Mouse (Mus musculus): ENCODE results near the gene Gas2.

Gas2 gene

DNA sequence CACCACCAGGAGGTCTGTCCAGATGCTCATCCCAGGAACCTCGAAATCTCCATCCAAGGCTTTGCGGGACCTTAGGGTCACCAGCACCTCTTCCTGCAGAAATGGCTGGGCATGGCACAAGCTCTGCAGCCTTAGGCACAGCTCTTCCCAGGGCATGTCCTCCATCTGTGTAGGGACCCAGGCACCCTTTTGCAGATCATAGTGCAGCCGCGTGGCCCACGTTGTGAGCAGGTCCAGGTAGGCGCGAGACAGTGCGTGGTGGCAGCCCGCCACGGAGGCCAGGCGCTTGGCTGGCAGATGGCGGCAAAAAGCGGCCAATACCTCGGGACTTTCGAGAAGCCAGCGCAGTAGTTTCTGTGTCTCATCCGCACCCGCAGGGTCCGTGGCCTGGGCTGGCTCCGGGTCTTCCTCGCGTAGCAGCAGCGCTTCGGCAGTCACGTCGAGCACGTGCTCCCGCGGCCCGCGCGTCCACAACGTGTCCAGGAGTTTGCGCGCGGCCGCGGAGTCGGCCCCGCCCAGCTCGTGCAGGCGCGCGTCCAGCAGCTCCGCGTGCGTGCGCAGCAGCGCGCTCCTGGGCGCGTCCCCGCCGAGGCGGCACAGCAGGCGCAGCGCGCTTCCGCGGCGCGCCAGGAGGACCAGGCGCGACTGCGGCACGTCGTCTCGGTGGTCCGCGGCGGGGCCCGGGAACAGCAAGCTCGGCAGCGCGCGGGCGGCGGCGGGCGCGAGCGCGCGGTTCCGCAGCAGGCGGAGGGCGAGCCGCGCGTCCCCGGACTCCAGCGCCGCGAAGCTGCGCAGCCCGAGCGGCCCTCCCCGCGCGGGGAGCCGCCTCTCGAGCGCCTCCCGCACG is at the start of gene Gas2:
Gas2 (plus strand) TSS at position 766 of the 847 bp plus-strand sequence.
- peak; percentile 88 to 91 for DNase-seq (ENCODE audit: low spot score in 2 of 2)

DNA sequence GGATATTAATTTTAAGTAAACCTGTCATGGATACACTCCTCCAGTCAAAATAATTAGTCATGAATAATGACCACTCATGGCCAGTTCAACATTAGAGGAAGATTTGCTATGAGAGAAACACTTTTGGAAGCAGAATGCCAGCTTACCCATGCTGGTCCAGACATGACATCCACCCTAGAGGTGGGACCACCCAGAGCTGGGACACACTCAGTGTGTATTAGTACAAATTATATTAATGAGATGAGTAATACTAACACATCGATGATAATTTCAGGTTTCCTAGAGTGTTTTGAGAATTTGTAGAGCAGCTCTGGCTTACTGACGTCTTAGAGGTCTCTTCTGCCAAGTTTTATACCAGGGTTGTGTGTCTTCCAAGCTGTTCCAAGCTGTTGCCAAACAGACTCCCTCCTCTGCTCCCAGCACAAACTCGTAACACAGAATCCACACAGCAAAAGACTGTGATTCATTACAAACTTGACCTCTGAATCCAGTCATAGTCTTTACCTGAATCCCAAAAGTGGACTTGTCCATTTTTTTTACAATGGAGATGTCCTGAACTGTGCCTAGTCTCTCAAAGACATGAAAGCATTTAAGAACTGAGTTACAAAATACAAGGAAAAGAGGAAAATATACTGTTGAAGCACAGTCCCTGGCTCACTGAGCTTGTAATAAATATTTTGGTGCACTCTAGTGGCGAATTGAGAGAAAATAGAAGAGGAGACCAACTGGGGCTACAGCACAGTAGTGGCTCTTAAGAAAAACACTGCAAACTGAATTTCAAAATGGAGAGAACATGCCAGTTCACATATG is 46.1 kb upstream of the Gas2 start:
- no peak for DNase-seq (ENCODE audit: low spot score in 2 of 2)

DNA sequence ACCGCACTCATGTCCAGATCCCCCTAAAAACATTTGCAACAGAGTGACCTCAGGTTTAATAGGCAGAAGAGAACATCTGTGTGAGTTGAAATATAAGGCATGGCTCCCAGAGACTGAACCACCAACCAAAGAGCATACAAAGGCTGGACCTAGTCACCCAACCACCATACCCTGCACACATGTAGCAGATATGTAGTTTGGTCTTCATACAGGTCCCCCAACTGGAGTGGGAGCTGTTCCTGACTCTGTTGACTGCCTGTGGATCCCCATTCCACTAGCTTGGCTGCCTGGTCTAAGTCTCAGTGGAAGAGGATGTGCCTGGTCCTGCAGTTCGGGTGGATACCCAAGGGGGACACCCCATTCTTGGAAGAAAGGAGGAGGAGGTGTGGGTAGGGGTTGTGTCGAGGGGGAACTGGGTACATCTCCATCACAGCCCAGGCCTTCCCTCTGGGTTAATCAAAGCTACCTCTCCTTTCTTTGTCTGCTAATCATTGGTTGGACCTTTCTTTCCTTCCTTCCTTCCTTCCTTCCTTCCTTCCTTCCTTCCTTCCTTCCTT is 45.5 kb upstream of the Gas2 start:
- DNase-seq (ENCODE audit: low spot score in 2 of 2): no peak

DNA sequence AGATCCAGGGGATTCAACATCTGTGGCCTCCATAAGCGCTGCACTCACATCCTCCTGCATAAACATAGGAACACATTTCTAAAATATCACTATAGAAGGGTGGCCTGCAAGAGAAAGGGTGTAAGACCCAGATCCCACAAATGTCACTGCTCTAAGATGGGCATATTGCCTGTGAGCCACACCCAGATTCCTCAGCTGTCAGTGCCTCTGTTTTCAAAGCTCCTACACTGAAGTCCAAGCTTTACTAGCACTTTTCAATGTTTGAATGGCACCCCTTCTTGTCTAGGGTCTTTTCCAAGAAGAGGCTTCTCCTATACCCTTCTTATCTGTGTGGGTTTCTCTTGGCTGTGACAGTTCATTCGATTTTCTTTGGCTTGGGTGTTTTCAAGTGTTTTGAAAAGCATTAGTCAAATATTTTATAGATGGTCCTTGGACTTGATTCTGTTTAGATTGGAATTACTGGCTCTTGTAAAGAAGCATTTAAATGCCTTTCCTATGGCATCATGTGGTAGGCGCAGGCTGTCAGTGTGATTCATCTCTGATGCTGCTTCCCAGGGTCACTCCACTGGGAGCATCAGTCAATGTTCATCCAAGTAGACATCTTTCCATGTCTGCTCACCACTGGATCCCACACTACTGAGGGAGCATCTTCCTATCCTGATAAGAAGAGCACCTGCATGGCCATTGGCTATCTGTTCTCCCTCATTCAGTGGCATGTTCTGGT is 43.4 kb upstream of the Gas2 start:
- no peak for DNase-seq (ENCODE audit: low spot score in 2 of 2)

DNA sequence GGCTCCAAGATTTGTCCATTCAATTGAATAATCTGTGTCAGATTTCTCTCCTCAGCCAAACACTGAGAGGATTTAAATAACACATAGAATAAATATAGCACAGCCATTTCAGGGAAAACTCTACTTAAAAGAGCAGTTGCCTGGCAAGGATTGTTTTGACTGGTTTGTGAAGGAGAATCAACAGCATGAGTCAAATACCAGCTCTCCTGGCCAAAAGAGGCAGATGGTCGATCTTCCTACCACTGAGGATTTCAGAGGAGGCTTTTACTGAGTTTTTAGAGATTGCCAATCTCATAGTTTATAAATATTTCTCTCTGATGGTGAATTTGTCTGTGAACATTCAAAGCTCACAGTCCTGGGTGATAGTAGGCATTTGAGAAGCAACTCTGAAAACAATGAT is 41.9 kb upstream of the Gas2 start:
- DNase-seq (ENCODE audit: low spot score in 2 of 2): no peak

DNA sequence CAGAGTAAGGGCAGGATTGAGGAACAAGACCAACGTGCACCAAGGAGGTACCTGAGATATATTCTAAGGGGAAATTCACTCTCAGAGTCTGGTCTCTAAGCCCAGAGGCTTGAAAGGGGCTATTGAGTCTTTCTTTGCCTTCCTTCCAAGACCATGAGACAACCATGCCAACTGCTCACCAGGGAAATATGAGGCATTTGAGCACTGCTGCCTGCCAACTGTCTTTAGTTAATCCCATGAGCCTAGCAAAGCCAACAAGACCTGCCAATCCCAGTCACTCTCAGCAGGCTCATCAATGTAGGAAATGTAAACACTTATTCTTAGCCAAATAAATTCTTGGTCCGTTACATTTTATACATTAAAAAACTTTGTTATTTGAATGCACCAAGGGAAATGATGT is 40.3 kb upstream of the Gas2 start:
- no peak for DNase-seq (ENCODE audit: low spot score in 2 of 2)

DNA sequence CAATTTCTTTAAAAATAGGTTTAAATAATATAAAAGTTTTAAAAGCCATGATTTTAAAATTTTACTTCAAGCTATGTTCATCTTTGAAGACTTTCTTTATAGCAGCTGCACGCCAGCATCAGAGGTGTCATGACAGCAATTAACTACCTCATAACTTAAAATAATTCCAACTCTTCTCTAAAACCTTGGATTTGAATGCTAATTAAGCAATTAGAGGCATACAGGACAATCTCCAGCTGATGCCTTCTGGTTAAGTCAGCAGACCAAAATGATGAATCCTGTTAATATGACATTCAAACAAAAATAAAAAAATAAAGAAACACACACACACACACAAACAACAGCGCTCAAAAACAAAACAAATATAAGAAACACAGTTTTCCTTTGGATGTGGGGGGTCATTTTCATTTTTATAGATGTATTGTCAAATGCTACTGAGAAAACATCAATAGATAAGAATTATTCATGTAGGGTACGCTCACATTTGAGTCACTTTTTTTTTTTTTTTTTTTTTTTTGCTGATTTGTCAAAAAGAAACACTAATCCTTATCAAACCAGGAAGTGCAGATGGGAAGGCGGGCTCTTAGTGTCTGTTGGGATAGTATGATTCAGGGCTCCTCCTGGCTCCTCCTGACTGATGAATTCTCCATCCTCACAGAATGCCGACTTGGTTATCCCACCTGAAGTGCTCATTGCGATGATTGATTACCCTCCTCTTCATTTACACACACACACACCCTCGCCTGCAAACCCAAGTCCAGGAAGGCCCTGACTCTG is 38.1 kb upstream of the Gas2 start:
- DNase-seq (ENCODE audit: low spot score in 2 of 2): no peak

DNA sequence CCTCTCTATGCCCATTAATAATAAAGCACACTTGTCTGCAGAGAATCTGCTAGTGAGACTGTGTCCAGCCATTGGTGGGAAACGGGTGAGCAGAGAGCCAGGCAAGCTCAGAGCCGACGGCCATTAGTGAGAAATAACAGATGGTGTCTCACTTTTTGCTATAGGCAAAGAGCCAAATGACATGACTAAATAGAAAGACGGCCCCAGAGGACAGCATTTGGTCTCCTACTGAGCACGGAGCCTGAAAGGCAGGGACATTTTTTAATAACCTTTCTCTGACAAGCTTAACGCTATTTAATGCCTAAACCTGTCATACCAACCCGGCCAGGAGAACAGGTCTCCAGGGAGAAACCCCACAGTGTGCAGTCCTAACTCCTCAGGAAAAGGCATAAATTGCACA is 29.9 kb upstream of the Gas2 start:
- no peak for DNase-seq (ENCODE audit: low spot score in 2 of 2)

DNA sequence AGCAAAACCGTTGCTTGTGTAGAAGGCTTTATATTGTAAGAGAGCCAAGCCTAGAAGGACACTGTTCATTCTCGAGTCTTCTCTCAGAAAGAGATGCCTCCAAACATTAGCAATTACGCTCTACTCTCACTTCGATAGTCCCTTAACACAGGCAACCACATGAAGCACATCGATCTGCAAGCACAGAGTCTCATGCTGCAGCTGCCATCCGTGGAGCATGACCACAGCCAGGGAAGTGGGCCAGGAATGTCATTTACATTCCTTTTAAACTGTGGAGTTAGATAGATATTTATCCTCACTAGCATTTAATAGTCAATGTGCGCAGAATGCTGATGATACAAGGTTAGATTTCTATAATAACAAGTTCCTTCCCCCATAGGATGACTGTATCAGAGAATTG is 21.3 kb upstream of the Gas2 start:
- no peak for DNase-seq (ENCODE audit: low spot score in 2 of 2)

DNA sequence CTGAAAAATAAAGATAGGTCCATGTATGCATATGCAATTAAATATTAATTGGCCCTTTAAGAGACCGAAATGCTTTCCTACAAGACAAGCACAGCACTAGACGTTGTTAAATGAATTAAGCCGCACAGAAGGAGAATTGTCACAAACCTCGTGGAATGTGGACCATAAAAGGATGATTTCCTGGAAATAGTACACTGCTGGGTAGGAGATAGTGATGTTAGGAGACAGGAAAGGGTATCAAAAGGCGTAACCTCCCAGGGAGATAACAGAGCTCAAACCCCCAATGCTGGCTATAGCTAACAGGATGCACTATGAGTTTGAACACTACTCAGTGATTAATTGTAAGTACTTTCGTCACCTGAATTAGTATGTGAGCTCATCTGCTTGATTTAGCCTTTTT is 10.9 kb upstream of the Gas2 start:
- DNase-seq (ENCODE audit: low spot score in 2 of 2): no peak

DNA sequence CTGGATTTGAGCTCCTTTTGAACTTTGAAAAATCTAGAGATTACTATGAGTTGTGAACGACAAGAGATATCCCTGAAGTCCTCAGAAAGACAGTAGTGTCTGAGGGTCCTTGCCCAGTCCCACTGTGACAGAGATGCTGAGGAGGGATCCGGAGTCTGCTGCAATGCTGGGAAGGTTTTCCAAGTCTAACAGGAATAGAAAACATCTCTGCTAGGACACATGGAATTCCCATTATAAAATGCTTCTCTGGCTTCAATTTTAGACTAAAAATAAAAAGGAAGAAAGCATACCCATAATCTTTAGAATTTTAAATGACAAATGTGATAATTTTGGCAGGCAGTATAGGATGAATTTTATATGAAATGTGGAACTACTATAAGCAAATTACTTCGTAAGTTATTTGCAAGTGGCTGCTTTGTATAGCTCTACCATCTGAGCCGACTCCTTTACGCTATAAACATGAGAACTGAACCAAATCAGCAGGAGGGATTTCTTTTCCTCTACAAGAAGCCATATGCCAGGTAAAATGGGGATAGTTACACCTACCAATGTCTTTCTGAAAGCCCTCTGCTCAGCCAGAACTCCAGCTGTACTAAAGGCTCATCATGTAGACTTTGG is 9.8 kb upstream of the Gas2 start:
- no peak for DNase-seq (ENCODE audit: low spot score in 2 of 2)

DNA sequence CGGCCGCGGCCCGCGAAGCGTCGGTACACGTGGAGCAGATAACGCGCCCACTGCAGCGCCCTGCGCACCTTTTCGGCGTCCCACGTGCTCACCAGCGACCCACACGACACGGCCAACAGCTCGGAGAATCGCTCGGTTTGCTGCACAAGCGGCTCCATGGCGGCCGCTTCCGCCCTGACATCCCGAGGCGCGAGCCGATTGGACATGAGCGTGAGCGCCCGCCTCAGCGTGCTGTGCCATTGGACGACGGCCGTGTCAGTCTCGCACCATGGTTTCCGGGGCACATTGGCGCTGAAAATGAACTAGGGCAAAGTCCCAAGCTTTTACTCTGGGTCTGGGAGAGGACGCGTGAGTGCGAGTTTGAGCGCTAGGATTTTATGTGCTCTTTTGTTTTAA is 280 bp downstream of the Gas2 start, which contains the start of gene Fancf:
Fancf (minus strand) TSS at position 171 of the 396 bp plus-strand sequence.
- peak; percentile 96 to 98 for DNase-seq (ENCODE audit: low spot score in 2 of 2)

DNA sequence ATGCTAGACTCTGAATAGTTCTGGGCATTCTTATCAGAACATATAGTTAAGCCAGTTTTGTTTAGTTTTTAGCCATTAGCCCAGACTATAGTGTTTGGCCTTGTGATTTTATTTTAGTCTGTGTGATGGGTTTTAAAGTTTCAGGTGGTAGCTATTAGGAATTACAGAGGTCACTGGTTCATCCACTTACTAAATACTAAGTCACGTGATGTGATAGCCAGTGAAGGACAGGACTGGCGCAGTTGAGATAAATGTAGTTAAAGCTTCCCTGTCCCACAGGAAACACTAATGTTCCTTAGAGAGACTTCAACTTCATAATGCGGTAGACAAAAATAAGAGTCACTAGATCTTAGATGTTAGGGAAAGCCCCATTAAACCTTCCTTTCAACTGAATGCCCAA is 1.0 kb downstream of the Gas2 start:
- no peak for DNase-seq (ENCODE audit: low spot score in 2 of 2)

DNA sequence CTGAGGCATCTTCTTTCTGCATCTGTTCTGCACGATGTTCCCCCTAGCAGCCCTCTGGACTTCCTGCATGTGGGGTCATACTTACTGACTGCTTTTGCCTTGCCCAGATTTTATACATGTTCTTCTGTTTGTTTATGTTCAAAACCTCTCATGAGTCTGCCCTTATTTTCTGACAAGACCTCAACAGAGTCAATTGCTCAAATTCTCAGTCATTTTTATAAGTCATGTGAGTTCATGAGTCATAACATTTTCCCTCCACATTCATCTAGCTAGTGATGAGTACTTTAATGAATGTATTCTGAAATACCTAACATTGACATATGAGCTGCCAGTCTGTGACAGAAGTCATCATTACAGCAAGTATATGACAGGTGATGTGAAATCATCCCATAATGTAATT is 3.5 kb downstream of the Gas2 start:
- DNase-seq (ENCODE audit: low spot score in 2 of 2): no peak

DNA sequence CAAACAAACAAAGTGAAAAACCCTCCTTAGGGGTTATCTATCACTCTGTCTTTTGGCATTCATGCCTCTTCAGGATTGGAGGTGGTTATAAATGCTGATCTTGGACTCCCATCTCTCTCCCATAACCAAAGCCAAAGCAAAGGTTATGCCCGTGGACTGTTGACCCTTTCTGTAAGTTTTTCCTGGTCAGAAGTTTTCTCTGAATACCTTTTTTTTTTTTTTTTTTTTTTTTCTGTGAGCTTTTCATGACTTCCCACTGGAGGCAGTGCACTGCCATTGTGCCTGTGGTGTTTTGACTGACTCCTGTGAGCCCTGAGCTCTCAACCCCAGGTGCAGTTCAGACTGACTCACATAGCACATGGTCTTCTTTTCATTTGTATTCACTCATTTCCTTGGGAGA is 6.2 kb downstream of the Gas2 start:
- no peak for DNase-seq (ENCODE audit: low spot score in 2 of 2)

DNA sequence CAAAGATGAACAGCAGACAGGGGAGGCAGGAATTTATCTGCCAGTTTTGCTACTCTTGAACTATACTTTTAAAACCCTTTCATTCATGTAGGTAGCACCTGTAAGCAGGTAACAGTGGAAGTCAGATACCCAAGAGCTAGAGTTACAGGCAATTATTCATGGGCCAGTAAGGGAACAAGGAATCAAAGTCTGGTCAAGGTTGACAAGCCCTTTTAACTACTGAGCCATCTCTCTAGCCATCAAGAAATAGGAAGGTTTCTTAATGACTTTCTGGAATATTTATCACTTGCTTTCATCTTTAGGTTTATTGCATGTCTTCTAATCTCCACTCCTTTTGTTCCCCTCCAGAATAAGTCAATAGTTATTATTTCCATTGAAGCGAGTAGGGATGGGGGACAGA is 10.2 kb downstream of the Gas2 start:
- no peak for DNase-seq (ENCODE audit: low spot score in 2 of 2)

DNA sequence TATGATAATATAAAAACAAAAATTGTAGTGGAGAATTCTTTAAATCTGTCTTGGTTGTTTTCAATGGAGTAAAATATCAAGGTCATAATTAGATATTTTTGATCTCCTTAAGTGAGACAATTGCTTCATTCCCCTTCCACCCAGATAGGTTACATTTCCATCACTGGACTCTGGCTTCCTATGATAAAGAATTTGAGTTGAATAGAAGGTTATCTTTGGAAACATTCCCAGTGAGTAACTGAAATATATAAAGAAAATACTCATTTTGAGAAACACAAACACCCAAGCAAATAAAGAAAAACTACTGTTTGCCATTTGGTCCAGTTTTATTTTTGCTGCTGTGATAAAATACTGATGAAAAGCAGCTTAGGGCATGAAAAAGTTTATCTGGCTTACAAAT is 10.8 kb downstream of the Gas2 start:
- no peak for DNase-seq (ENCODE audit: low spot score in 2 of 2)

DNA sequence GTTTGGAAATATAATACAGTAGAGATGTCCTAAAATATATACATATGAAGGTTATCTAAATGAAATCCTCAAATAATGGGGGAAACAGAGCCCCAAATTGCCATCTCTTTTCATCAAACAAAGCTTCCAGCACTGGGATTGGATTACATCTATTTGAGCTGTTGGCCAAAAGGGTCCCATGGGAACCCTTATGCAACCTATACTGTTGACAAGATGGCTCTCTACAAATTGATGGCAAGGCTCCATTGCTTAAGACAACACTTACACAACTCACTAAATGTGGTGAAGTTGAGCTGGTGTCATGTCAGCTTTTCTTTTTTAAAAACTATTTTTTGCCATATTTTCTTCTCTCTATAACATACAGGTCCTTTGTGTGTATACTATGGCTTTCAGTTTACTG is 14.5 kb downstream of the Gas2 start:
- DNase-seq (ENCODE audit: low spot score in 2 of 2): no peak

DNA sequence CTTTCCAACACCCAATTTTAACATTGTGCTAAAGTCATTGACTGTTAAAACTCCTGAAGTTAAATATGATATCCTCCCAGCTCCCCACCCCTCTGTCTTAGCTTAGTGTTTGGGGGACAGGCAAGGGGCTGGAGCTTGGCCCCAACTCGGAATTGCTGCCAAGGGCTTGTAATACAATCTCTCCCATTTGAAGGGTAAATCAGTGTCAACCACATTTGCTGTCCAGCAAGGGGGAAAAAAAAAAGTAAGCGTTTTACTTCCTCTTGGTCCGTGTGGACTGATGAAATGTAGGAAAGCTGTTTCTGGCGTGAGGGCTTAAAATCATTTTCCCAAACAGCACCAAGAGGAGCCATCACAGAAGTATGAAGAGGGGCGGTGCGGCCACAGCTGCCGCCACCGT is 16.9 kb downstream of the Gas2 start:
- no peak for DNase-seq (ENCODE audit: low spot score in 2 of 2)

DNA sequence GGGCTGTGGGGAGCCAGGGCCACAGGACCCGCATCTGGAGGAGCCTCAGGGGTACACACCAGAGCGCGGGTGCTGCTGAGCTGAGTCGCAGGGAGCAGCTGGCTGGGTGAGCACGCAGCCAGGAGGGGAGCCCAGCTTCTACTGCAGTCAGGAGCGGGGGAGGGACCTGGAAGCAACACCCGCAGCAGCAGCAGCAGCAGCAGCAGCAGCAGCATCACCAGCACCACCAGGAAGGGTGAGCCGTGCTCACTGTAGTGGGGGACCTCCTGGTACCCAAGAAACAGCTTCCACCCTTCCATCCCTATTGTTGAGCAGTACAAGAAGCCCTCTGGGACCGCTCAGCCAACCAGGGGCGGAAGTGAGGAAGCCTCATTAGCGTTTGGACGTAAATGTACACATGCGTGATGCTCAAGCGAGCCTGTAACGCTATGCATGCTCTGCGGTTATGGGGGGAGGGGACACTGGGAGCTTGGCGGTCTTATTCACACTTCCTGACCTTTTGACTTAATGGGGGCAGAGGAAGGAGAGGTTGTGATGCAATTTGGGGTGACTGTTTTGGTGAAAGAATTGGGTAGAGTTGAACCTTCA is 17.4 kb downstream of the Gas2 start:
- DNase-seq (ENCODE audit: low spot score in 2 of 2): peak in 1 of 2 experiments; percentile 25

Data from spleen, postnatal 10 days (tissue).